Mouse (Mus musculus) liver, embryonic 15.5 days (tissue): ENCODE results near the gene Alg14. TPM values are rescaled to one million over a fixed set of nuclear protein-coding genes. Genes with fewer than 3 reads are reported as not detected.

Experiments used
- ATAC-seq: fragments of 200-750 bp; cut with Nextera tagmentation; 2 replicates; pipeline ENCODE4 v1.8.0; 2017; ENCODE audit warnings: moderate number of reproducible peaks, mild to moderate bottlenecking, moderate library complexity; ENCODE audit not compliant: insufficient read depth
- H3K27ac ChIP-seq: fragments of 300-500 bp; sonication (generic); replicated peaks from 2 replicates; pipeline ENCODE4 v1.5.1; 2015; ENCODE audit warnings: mild to moderate bottlenecking, inconsistent platforms
- H3K27me3 ChIP-seq: fragments of 300-500 bp; sonication (generic); 2 replicates; pipeline ENCODE4 v1.6.1; 2015; ENCODE audit warnings: mild to moderate bottlenecking, inconsistent platforms
- H3K36me3 ChIP-seq: fragments of 300-500 bp; sonication (generic); replicated peaks from 2 replicates; pipeline ENCODE4 v1.6.1; 2015; ENCODE audit warnings: moderate library complexity, mild to moderate bottlenecking, inconsistent platforms
- H3K4me1 ChIP-seq: fragments of 300-500 bp; sonication (generic); replicated peaks from 2 replicates; pipeline ENCODE4 v1.6.1; 2015; ENCODE audit warnings: inconsistent platforms
- H3K4me2 ChIP-seq: fragments of 300-500 bp; sonication (generic); 2 replicates; pipeline ENCODE4 v1.6.1; 2015; ENCODE audit warnings: moderate library complexity, mild to moderate bottlenecking, inconsistent platforms
- H3K4me3 ChIP-seq: fragments of 300-500 bp; sonication (generic); replicated peaks from 2 replicates; pipeline ENCODE4 v1.5.1; 2015; ENCODE audit warnings: mild to moderate bottlenecking, inconsistent platforms
- H3K9ac ChIP-seq: fragments of 300-500 bp; sonication (generic); 2 replicates; pipeline ENCODE4 v1.6.1; 2015; ENCODE audit warnings: moderate library complexity, mild to moderate bottlenecking, inconsistent platforms
- H3K9me3 ChIP-seq: fragments of 300-500 bp; sonication (generic); replicated peaks from 2 replicates; pipeline ENCODE4 v1.6.1; 2016; ENCODE audit warnings: inconsistent platforms
- WGBS: fragments of 180-500 bp; shearing (Covaris S2); methylation state at CpG from one replicate; pipeline ENCODE4 v1.1.7; 2015; ENCODE audit warnings: mixed read lengths; ENCODE audit not compliant: insufficient replicate concordance; 5-methylcytosine and 5-hydroxymethylcytosine counted together
- polyA plus RNA-seq: library from polyadenylated mRNA; unstranded; fragments of >200 nt; fragmentation: Nextera tagmentation; extraction: Ambion mirVana; gene quantifications from 2 replicates; pipeline ENCODE4 v1.2.1, GENCODE M21; 2015

The Alg14 gene
- polyA plus RNA-seq, 1 experiment from 2014 or later: 13.5 TPM

- Histone ChIP-seq H3K27ac (no peak overlapping the region), H3K9ac (no peak overlapping the region), H3K27me3 (no peaks in the 10 kb centered on the region), H3K36me3 (no peaks in the 10 kb centered on the region), H3K4me1 (peaks cover 6% of the 10 kb centered on the region; the same call in 1 of the 2 replicates), H3K4me2 (no peak overlapping the region), H3K4me3 (no peak overlapping the region), H3K9me3 (no peaks in the 10 kb centered on the region)
- no peak for ATAC-seq
- WGBS: 76% methylated on average over 6 of the region's 6 CpGs
Observed at GRCm38 (mm10) chr3:121336234-121336890, 44.8 kb downstream of the Alg14 start.

- no peak overlapping the region for H3K9ac ChIP-seq
- no peaks in the 10 kb centered on the region for H3K27me3 ChIP-seq
- H3K36me3 ChIP-seq: no peaks in the 10 kb centered on the region
- peaks cover 8% of the 10 kb centered on the region; the same call in 1 of the 2 replicates for H3K4me1 ChIP-seq
- 42% methylated on average over 2 of the region's 2 CpGs for WGBS
- ATAC-seq: no peak
- no peak overlapping the region for H3K4me2 ChIP-seq
- H3K9me3 ChIP-seq: no peaks in the 10 kb centered on the region
- H3K27ac ChIP-seq: no peak overlapping the region
- no peak overlapping the region for H3K4me3 ChIP-seq
Observed at GRCm38 (mm10) chr3:121338687-121339086, 47.1 kb downstream of the Alg14 start.

DNA sequence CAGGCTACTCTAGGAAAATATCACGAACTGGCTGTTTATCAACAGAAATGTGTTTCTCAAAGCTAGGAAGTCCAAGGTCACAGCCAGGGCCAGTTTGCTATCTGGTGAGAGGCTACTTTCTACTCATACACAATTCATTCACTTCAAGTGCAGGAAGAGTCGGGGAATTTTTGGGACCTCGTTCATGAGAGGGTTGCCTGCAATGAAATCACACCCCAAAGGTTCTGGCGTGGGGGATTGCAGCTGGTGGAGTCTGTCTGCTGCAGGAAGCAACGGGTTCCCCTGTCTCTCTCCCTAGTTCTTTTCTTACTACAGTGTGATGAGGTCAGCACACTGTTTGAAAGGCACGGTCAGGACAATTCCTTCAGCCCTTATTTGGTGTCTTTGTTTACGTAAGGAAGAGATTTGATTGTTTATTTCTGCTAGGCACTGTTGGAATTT is 48.8 kb downstream of the Alg14 start:
- H3K4me3 ChIP-seq: no peak overlapping the region
- no peaks in the 10 kb centered on the region for H3K36me3 ChIP-seq
- H3K4me1 ChIP-seq: peaks cover 19% of the 10 kb centered on the region
- no peak overlapping the region for H3K4me2 ChIP-seq
- H3K9ac ChIP-seq: no peak overlapping the region
- H3K9me3 ChIP-seq: no peaks in the 10 kb centered on the region
- WGBS: 27% methylated on average over 7 of the region's 7 CpGs
- no peak overlapping the region for H3K27ac ChIP-seq
- no peaks in the 10 kb centered on the region for H3K27me3 ChIP-seq
- no peak for ATAC-seq

DNA sequence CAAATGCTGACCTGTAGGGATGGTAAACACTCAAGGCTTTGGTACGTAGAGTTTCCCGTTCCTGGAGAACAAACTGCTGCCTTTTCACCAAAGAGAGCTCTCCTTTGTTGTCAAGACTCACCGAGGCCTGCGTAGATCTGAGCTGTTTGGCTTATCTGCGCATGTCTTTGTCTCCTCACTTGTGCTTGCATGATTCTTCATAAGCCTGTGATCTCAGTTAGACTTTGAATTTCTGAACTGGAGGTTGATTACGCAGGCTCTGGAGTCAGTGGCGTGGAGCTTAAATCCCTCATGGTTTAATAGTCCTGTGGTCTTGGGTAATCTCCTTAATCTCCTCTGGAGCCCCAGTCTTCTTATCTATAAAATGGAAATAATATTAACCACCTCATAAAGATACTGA is 51.7 kb downstream of the Alg14 start:
- Histone ChIP-seq H3K4me1 (peaks cover 20% of the 10 kb centered on the region), H3K27ac (no peak overlapping the region), H3K9me3 (no peaks in the 10 kb centered on the region), H3K36me3 (no peaks in the 10 kb centered on the region), H3K4me2 (no peak overlapping the region), H3K9ac (no peak overlapping the region), H3K27me3 (no peaks in the 10 kb centered on the region), H3K4me3 (no peak overlapping the region)
- WGBS: 69% methylated on average over 7 of the region's 7 CpGs
- ATAC-seq: no peak

DNA sequence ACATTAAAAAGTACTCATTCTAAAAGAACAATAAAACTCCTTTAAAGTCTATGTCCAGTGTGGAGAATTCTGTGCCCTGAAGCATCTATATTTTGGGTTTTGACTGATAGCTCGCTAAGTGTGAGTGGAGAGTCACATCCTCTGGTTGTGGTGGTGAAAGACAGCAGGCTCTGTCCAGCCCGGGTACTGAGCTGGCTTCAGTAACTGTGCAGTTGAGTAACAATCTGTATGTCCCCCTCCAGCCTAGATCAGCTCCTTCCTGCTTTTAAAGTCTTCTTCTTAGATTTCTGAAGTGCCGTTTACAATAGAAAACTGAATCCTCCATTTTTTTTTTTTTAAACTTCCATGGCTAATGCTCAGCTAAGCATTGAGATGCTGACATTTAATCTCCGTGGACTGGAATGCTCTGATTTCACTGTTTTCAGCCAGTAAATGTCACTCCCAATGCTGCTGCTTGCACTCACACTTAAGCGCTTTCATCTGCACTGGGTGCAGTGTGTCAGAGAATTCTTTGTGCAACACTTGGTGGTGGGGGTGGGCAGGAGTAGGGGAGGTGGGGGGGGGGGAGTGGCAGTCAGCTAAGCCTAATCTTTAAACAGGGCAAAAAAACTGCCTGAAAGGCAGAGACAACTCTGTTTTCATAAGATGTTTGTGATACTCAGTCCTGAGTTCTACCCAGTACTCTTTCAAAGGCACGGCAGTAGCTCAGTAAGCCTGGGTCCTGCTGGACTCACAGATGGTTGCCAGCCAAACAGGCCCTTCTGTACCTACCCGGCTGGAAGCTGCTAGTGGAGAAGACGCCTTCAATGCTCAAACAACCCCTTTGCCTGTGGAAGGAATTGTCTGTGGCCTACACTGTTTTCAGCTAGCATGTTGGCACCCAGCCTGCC is 52.7 kb downstream of the Alg14 start:
- Histone ChIP-seq H3K36me3 (no peaks in the 10 kb centered on the region), H3K4me3 (no peak overlapping the region), H3K27ac (peak overlapping the region; percentile 64), H3K9me3 (no peaks in the 10 kb centered on the region), H3K4me1 (peaks cover 20% of the 10 kb centered on the region), H3K4me2 (no peak overlapping the region), H3K27me3 (no peaks in the 10 kb centered on the region), H3K9ac (no peak overlapping the region)
- no peak for ATAC-seq
- WGBS: 25% methylated on average over 8 of the region's 8 CpGs

DNA sequence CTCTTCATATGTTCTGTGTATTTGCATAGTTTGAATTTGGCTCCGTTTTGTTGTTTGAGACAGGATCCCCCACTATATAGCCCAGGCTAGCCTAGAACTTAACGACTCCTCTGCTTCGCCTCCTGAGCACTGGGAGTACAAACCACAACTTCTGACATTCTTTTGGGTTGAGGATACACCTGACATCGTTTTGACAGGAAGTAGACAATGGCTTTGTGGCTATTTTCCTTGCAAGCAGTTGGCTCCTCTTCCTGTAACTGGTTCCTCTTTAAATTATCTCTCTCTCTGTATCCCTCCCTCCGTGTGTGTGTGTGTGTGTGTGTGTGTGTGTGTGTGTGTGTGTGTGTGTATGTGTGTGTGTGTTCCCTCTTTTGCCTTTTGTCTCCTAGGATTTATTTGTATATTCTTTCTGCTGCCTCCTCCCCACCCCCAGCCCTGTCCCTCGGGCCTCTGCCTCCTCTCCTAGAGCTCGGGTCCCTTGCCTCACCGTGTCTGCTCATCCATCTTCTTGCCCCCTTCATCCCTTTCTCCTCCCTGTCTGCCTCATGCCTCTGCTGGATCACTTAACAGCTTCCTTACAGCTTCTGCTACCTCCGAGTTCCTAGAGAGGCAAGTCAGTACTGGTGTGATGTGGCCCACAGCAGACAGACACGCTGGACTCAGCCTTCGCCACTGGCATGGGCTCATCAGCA is 53.5 kb downstream of the Alg14 start:
- Histone ChIP-seq H3K4me3 (no peak overlapping the region), H3K4me1 (peaks cover 20% of the 10 kb centered on the region), H3K4me2 (no peak overlapping the region), H3K9me3 (no peaks in the 10 kb centered on the region), H3K36me3 (no peaks in the 10 kb centered on the region), H3K27me3 (no peaks in the 10 kb centered on the region), H3K27ac (peak overlapping the region; percentile 64), H3K9ac (no peak overlapping the region)
- 22% methylated on average over 11 of the region's 11 CpGs for WGBS
- ATAC-seq: peak; percentile 12; the same call in 1 of the 2 replicates

DNA sequence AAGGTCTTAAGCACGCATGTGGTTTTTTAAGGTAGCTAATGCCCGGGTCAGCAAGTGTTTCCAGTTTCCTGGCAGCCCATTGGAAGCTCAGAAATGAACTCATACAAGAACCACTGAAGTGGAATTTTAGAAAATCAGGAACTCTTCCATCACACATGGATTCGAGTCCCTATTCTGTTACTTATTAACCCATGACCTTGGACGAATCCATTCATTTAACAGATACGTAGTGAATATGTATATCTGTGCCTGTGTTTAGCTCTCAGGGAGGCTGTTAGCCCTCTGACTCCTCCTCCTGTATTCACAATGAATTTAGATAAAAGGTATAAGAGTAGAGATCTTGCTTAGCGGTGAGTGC is 54.0 kb downstream of the Alg14 start:
- Histone ChIP-seq H3K9ac (no peak overlapping the region), H3K27me3 (no peaks in the 10 kb centered on the region), H3K4me1 (peaks cover 16% of the 10 kb centered on the region), H3K4me2 (no peak overlapping the region), H3K36me3 (no peaks in the 10 kb centered on the region), H3K4me3 (no peak overlapping the region), H3K9me3 (no peaks in the 10 kb centered on the region), H3K27ac (peak overlapping the region; percentile 64)
- WGBS: 41% methylated on average over 6 of the region's 6 CpGs
- ATAC-seq: no peak

- 58% methylated on average over 12 of the region's 12 CpGs for WGBS
- Histone ChIP-seq H3K27me3 (no peaks in the 10 kb centered on the region), H3K4me3 (no peak overlapping the region), H3K9ac (no peak overlapping the region), H3K9me3 (no peaks in the 10 kb centered on the region), H3K27ac (peak overlapping the region; percentile 64; the same call in 1 of the 2 replicates), H3K36me3 (no peaks in the 10 kb centered on the region), H3K4me2 (peak overlapping the region; percentile 21; the same call in 1 of the 2 replicates), H3K4me1 (peaks cover 22% of the 10 kb centered on the region)
- ATAC-seq: peak; percentile 57
Observed at GRCm38 (mm10) chr3:121346507-121347267, 55.1 kb downstream of the Alg14 start.

DNA sequence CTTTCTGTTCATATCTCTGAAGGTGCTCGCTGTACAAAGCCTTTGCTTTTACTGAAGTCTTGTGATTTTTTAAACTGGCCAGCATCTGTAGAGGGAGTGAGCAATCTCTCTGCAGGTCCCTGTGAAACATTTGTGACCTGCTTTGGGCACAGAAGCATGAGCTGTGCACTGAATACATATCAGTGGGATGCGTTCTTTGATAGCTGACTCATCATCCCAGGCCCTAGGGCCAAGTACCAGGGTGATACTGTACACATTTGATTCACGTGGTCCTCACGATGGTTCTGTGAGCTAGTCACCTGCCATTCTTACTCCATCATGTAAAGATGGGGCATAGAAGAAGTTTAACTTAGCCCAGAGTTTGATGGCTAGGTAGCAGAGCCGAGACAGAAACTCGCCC is 57.2 kb downstream of the Alg14 start:
- no peak for ATAC-seq
- Histone ChIP-seq H3K36me3 (no peaks in the 10 kb centered on the region), H3K4me1 (peaks cover 19% of the 10 kb centered on the region), H3K4me3 (no peak overlapping the region), H3K9ac (no peak overlapping the region), H3K27ac (no peak overlapping the region), H3K9me3 (no peaks in the 10 kb centered on the region), H3K4me2 (no peak overlapping the region), H3K27me3 (no peaks in the 10 kb centered on the region)
- 68% methylated on average over 6 of the region's 6 CpGs for WGBS

GRCm38 (mm10) chr3:121349334-121350169 is 58.0 kb downstream of the Alg14 start:
- peaks cover 15% of the 10 kb centered on the region for H3K4me1 ChIP-seq
- no peak overlapping the region for H3K9ac ChIP-seq
- ATAC-seq: no peak
- 75% methylated on average over 33 of the region's 33 CpGs for WGBS
- no peak overlapping the region for H3K27ac ChIP-seq
- H3K36me3 ChIP-seq: no peaks in the 10 kb centered on the region
- no peaks in the 10 kb centered on the region for H3K27me3 ChIP-seq
- H3K4me3 ChIP-seq: no peak overlapping the region
- no peak overlapping the region for H3K4me2 ChIP-seq
- no peaks in the 10 kb centered on the region for H3K9me3 ChIP-seq
